In genomic region chr6:53796835-53797234, GRCm38 (mm10) we compare ENCODE assay signal across 19 mouse cellular contexts. TPM values are rescaled to one million over a fixed set of nuclear protein-coding genes. Genes with fewer than 3 reads are reported as not detected.
DNase-seq lines count a peak whose midpoint lies in the region; ATAC-seq and TF ChIP-seq lines count a peak whose summit lies in the region.
"Had no signal": no experiment of that assay in that cellular context is flagged by ENCODE, and none has a peak within 500 bp of the region (broad histone marks: within the 10 kb centered on the region; RNA-seq: fewer than 3 reads in every experiment).

No protein-coding gene starts in this region.

- H3K36me3 ChIP-seq in limb, embryonic 14.5 days (ENCODE audit: control insufficient read depth, insufficient read depth, low read length): no peaks in the 10 kb centered on the region
- H3K36me3 ChIP-seq: embryonic facial prominence, embryonic 13.5 days; forebrain, embryonic 15.5 days; heart, embryonic 12.5 days had no signal

- no peak for ATAC-seq in limb, embryonic 14.5 days (ENCODE audit: low FRiP score, low read depth)
- ATAC-seq: forebrain, embryonic 15.5 days; hindbrain, embryonic 16.5 days; inflammation-experienced regulatory T-cells, adult 6 months had no signal

- peak; percentile 29 for DNase-seq in heart, adult 11 months
- DNase-seq in heart, postnatal 36 days: no peak
- DNase-seq in Muller cell, postnatal 12 days (ENCODE audit: inconsistent ontology term): peak; percentile 48
- DNase-seq in R1 (ENCODE audit: low read depth, low spot score) (peak; percentile 64), liver (no peak)
- peak; percentile 30 for DNase-seq in limb, embryonic 14.5 days (ENCODE audit: low spot score)
- DNase-seq in gastrocnemius, postnatal 25 days: no peak
- DNase-seq: adrenal gland, postnatal 10 days; cerebellum, adult 11 months; cerebellum, adult 8-10 months; cerebellum, postnatal 14 days; gastrocnemius, postnatal 10 days; kidney, adult 8-10 months had no signal

- no peaks in the 10 kb centered on the region for H3K27me3 ChIP-seq in limb, embryonic 14.5 days (ENCODE audit: control insufficient read depth, insufficient read depth, low read length)
- H3K27me3 ChIP-seq: forebrain, embryonic 15.5 days had no signal

- WGBS in limb, embryonic 14.5 days: 52% methylated on average over 3 of the region's 3 CpGs

- no peak for TF ChIP-seq POLR2A in limb, embryonic 14.5 days (IDR thresholded peaks at IDR 0.05; ENCODE audit: borderline replicate concordance, extremely low read depth, insufficient read depth, insufficient read length)

- no peak overlapping the region for H3K27ac ChIP-seq in limb, embryonic 14.5 days (replicated peaks; ENCODE audit: low read depth, low read length)
- H3K27ac ChIP-seq: embryonic facial prominence, embryonic 13.5 days; forebrain, embryonic 15.5 days had no signal

- intact Hi-C loops in heart, postnatal 36 days (cut with DNase I): loop anchor here (5.0 kb wide), 3 partner anchors 75 to 430 kb away; no protein-coding TSS in a partner anchor

- no peak overlapping the region for H3K4me2 ChIP-seq in limb, embryonic 14.5 days (replicated peaks; ENCODE audit: low read depth, low read length, severe bottlenecking)
- H3K4me2 ChIP-seq: embryonic facial prominence, embryonic 13.5 days; forebrain, embryonic 15.5 days; heart, embryonic 12.5 days had no signal

- H3K4me3 ChIP-seq in limb, embryonic 14.5 days (replicated peaks; ENCODE audit: low read length): no peak overlapping the region
- H3K4me3 ChIP-seq: embryonic facial prominence, embryonic 13.5 days; forebrain, embryonic 15.5 days; heart, embryonic 12.5 days had no signal

- H3K9me3 ChIP-seq in limb, embryonic 14.5 days (ENCODE audit: control insufficient read depth, low read length): no peaks in the 10 kb centered on the region
- H3K9me3 ChIP-seq: embryonic facial prominence, embryonic 13.5 days; forebrain, embryonic 15.5 days; heart, embryonic 12.5 days had no signal

- H3K9ac ChIP-seq in limb, embryonic 14.5 days (ENCODE audit: low read depth, low read length, severe bottlenecking): no peak overlapping the region
- H3K9ac ChIP-seq: embryonic facial prominence, embryonic 13.5 days; forebrain, embryonic 15.5 days; heart, embryonic 12.5 days had no signal

- H3K4me1 ChIP-seq in limb, embryonic 14.5 days (ENCODE audit: control insufficient read depth, insufficient read depth, low read length): peaks cover 6% of the 10 kb centered on the region

RNA-seq across cellular contexts. Expression of gene Tril, which starts 23.8 kb away (rescaled TPM):
- total RNA-seq in heart, postnatal 36 days (2021): 1 to 10 TPM; 4.6 to 5.4 TPM
- polyA plus RNA-seq in limb, embryonic 14.5 days (2012; rRNA removed): 68.1 and 102 TPM in 2 replicates
- 70.0 and 90.7 TPM in 2 replicates for polyA plus RNA-seq in limb, embryonic 14.5 days (2014; fragmentation: Nextera tagmentation; extraction: Ambion mirVana)
- total RNA-seq in gastrocnemius, postnatal 25 days (2021): 1 to 10 TPM; 3.6 to 3.8 TPM
- total RNA-seq: common myeloid progenitor, adult 5-6 weeks had no signal
- polyA plus RNA-seq: inflammation-experienced regulatory T-cells, adult 6 months had no signal

Comparison
In these comparisons a context has a peak if more than half of its experiments do, and no peak if none do; other contexts are left out.
1. DNase-seq: peak in heart, adult 11 months (single experiment), Muller cell, postnatal 12 days (single experiment), R1 (single experiment) and limb, embryonic 14.5 days (single experiment); none in heart, postnatal 36 days (0 of 2), gastrocnemius, postnatal 25 days (single experiment) and liver (single experiment).